Mouse (Mus musculus): ENCODE results near the gene Cenpm.

The Cenpm gene

DNA sequence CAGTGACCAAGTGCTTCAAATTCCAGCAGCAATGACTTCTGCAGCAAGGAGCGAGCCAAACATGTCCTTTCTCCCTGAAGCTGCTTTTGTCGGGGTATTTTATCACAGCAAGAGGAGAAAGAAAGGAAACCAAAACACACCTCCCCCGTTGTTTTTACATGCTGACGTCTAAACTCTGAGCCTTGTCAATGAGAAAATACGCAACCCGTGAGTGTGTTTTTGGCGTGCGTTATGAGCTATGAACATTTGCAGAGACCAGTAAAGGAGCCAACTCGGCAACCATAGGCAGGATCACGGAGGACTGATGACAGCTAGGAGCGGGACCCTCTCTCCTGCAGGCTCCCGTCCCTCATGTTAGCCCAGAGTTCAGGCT is 820 bp downstream of the Cenpm start:
- no peak for DNase-seq (ENCODE audit: low spot score)

DNA sequence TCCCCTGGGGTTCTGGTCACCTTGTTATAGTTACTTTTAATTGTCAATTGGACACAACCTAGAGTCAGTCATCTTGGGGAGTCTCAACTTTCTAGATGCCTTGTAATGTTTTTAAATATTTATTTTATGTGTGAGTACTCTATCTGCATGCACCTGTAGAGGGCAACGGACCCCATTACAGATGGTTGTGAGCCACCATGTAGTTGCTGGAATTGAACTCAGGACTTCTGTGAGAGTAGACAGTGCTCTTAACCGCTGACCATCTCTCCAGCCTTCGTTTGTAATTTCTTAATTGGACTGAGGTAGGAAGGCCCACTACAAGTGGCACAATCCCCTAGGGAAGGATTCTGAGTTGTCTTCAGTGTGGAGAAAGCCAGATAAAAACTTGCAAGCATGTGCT is 1.2 kb downstream of the Cenpm start:
- no peak for DNase-seq (ENCODE audit: low spot score)

DNA sequence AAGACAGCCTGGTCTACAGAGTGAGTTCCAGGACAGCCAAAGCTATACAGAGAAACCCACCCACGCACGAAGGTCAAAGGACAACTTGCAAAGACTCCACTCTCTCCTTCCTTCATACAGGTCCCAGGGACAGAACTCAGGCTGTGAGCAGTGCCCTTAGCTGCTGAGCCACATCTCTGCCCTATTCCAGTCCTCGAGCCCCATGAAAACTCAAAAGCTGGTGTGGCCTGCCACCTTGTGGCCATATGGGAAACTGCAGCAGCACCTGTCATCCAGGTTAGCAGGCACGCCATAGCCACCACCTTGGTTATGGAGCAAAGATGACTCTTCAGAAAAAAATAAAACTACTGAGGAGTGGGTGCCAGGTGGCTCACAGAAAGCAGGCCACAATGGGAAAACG is 8.0 kb downstream of the Cenpm start:
- peak; percentile 81 for DNase-seq (ENCODE audit: low spot score)

DNA sequence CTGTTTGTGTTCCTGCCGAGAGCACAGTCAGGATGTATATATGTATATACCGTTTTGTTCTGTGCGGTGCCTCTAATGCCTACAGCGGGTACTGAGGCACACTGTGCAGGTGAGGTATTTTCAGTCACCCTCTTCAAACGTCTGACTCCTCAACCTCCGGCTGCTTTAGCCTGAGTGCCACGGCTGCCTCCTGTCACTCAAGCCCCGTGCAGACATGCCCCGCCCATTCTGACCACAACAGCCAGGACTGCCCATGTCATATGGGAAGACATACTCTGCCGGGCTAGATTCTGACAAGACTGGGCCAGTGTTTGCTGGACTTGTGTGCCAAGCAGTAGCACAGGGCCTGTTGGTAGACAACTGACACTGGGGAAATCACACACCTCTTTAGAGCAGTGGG is 8.9 kb downstream of the Cenpm start:
- no peak for DNase-seq (ENCODE audit: low spot score)

DNA sequence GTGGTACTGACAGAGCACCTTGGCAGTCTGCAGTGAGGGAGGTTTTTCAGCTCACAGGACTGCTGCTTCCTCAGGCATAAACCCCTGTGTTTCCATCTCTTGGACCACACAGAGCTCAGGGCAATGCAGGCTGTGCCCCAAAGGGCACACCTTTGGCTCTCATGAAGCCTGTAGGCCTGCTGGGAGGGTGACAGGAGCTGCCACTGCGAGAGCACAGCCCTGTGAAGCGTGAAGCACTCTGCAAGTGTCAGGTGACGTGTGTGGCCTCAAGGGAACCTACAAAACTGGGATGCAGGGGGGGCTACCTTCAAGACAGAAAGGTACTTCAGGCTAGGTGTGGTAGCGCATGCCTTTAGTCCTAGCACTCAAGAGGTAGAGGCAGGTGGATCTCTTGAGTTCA is 11.9 kb downstream of the Cenpm start:
- no peak for DNase-seq (ENCODE audit: low spot score)

DNA sequence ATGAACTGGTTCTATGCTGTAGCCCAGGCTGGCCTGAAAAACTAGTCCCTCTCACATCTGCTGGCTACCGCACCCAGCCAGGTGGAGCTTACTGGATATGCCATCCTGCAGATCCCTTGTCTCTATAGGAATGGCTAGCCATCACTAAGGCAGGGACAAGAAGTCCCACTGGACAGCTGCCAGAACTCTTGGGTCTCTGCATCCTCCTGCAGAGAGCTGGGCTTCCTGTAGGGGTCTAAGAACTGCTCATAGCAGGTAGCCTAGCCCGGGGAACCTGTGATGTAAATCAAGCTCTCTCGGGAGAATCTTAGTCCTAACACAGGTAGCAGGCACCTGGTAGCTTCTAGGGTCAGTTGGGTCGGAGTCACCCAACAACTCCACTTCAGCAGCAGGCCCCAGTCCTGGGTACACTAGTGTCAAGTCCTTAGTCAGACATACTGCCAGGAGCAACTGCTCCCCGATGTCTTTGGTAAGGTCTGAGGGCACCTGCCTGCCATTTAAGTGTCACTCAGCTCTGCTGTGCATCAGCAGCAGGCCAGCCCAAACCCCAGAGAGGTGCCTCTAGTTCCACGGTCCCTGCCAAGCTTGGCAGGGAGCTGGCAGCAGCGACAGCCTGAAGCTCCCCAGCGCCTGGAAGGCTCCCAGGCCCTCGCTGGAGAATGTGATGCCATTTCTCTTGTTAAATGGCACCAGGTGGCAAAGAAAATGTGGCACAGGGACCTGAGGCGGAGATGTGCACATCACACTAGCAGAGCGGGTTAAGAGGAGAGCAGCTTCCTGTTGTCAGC is 12.8 kb downstream of the Cenpm start:
- no peak for DNase-seq (ENCODE audit: low spot score)

DNA sequence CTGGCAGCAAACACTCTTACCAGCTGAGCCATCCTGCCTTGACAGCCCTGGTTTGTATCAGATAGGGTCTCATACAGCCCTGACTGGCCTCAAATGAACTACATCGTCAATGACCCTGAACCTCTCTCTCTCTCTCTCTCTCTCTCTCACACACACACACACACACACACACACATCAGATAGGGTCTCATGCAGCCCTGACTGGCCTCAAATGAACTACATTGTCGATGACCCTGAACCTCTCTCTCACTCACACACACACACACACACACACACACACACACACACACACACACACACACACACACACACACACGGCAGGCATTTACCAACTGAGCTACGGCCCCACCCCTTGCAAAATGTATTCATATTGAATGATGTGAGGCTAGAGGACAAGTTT is 13.4 kb downstream of the Cenpm start:
- no peak for DNase-seq (ENCODE audit: low spot score)

DNA sequence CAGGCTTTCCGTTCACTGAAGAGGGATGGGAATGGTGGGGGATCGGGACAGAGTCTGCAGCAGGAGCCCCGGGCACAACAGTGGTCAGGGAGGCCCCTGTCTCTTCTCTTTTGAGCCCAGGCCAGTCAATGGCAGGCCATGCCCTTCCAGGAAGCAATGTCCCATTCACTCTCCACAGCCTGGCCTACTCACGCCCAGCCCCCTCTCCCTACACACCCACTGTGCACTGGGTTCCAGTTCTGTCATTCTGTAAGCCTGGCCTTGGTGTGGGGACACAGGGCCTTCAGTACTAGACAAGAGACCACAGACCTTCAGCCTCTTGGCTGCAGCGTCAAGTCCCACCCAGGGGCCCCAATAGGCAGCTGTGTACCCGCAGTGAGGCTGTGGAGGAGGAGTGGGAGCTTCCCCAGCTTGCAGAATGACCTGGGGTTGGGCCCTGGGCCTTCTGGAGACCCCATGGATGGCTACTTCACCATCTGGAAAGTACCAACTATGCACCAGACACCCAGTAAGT is 14.4 kb downstream of the Cenpm start:
- no peak for DNase-seq (ENCODE audit: low spot score)

DNA sequence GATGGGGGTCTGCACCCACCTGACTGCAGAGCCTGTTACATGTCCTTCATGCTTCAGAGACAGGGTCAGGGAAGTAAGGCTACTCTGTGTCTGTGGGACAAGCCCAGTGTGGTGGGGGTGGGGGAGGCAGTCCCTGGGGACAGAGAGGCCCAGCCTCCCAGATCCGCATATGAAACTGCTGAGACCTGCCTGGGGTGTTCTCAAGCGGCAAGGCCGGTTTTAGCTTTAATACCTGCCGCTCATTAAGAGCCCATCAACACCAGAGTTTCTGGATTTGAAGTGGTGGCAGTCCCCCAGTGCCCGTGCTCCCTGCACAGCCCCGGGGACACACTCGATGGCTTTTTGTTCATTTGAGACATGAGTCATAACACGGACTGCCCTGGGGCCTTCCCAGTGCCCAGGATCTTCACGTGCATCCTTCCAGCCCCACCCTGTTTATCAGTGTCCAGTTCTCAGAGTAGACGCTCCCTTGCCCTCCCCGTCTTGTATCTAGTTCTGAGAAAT is 15.0 kb downstream of the Cenpm start:
- DNase-seq (ENCODE audit: low spot score) = no peak

DNA sequence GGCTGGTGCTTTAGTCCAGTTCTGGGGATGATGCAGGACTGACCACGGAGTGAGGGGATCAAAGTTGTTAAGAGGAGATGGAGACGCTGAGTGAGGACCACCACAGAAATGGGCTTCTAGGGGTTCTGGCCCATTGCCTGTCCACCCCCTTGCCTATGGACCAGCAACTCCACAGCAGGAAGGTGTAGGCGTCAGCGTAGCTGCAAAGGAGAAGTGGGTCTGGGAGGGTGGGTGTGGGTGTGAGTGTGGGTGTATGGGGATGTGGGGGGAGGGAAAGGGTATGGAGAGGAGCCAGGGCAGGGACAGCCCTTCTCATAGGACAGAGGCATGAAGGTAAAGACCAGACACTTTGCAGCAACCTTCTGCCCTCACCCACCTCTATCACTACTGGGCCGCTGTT is 18.8 kb downstream of the Cenpm start:
- DNase-seq (ENCODE audit: low spot score) = no peak

DNA sequence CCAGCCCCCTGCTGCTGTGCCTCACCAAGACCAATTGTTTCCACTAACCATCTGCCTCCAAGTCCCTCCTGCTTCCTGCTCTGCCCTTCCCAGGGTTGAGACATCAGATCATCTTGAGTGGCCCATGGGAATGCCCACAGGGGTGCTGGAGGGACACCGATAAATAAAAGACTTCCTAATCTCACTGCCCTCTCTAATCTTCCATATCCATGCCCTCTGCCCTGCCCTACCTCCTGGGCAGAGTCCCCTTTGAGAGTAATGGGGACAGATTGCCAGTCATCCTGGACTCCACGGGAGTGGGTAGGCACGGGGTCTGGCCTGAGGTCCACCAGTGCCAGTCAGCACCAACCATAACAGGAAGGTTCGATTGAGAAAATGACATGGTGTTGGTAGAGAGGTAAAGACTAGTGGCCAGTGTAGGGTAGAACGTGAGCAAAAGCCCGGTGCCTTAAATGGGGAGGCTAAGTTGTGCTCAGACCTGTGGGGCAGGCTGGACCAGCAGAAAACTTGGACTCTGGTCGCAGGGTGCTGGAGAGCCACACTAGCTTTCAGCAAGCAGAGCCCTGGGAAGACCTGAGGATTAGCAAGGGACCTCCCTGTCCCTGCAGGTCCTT is 19.8 kb downstream of the Cenpm start:
- DNase-seq (ENCODE audit: low spot score) = no peak

DNA sequence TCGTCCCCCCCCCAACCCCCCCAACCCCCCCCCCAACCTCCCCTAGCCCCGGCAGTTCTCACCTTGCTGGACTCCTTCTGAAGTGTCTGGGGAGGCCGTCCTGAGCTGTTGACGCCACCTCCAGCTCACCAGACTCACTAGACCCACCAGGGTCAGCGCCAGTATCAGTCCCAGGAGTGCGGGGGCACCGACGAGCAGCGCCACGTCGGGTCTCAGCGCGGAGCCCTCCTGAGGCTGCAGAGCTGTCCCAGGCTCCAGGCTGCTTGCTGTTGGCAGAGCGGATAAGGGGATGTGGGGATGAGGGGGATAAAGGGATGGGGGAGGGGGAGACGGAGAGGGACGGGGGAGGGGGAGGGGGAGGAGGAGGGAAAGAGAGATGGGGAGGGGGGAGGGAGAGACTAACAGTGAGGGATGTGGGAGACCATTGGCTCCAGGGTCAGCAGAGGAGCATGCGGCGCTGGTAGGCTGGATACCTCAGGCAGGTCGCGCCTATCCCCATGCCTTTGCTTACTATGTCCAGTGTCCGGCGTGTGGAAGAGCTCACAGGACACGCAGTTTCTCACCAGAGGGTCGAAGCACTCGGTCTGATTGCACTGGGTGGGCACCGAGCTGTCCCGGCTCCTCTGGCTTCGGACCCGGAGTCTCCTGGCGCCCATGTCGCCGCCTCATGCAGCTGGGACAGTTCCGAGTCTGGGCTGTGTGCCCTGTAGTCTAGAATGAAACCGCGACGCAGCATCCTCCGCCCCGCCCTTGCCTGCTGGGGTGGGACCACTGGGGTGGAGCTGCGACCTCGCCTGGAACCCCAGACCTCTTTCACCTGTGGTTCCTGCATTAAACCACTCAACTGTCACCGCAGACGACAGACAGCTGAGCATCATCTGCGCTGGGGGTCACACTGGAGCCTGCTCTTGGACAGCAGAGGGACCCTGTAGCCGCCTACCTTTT is 20.6 kb downstream of the Cenpm start, which contains the start of gene Tnfrsf13c:
TSS of gene Tnfrsf13c (minus strand) at position 713 of the 945 bp plus-strand sequence.
- DNase-seq (ENCODE audit: low spot score) = no peak

DNA sequence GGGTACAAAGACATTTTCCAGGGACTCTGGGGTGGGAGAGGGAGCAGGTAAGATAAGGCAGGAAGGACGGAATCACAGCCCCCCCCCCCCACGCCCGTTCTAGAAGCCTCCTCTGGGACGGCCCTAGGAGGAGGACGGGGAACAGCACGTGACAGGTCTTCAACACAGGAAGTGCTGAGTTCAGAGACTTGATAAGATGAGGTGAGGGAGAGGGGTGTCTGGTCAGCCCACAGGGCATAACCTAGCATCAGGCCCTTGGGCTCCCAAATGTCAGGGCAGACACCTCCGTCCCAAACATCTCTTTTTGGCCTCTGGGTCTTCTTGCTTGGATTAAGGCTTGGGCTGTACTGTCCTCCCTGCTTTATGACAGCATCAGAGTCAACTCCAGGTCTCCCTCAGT is 21.3 kb downstream of the Cenpm start:
- no peak for DNase-seq (ENCODE audit: low spot score)

DNA sequence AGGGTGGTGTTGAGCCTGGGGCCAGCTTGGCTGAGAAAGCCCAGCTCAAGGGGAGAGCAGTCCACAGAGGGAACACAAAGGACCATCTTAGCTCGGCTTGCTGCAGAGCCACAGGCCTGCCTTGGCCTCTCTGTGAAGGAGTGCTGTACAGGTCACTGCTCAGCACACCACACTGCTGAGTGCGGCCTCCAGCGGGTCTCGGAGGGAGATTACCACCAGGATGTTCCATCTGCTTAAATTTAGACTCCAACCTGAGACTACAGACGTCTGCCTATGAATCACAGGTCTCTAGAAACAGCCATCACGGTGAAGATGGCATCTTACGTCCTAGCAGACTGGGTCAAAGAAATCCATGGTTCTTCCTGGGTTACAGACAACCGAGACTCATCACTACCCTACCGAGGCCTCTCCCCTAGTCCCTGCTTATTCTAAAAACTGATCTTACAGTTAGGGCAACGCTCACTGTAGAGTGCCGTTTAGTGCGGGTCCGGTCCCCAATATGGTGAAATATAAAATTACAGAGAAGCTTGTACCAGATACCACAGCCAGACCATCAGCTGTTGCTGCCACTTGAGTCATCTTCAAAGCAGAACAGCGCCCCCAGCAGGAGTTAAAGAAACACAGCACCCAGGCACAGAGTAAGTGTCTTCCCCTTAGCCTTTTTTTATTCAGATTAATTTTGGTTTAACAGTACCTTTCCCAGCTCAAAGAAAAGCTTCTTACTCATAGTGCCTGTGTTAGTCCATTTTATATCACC is 23.3 kb downstream of the Cenpm start:
- no peak for DNase-seq (ENCODE audit: low spot score)

DNA sequence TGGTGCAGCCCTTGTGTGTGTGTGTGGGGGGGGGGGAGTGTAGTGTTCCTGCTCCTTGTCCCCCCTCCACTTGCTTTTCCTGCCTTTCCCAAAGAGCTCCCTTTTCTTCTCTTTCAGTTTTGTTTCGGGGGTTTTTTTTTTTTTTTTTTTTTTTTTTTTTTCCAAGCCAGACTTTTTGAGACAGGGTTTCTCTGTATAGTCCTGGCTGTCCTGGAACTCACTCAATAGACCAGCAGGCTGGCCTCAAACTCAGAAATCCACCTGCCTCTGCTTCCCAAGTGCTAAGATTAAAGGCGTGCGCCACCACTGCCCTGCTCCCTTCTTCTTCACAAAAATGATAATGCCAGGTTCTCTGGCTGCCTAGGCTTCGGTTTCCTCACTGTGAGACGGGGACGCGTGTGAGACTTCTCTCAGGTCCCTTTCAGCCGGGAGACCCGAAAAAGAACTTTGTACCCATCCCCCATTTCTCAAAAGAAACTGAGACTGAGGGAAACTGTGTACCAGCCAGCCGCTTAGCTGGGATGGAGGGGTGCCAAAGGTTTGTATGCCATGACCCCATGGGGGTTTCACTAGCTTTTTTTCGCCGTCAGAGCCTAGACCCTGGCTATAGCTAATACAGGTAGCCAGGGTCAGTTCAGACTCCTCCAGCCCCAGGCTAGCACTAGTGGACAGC is 24.4 kb downstream of the Cenpm start:
- no peak for DNase-seq (ENCODE audit: low spot score)

DNA sequence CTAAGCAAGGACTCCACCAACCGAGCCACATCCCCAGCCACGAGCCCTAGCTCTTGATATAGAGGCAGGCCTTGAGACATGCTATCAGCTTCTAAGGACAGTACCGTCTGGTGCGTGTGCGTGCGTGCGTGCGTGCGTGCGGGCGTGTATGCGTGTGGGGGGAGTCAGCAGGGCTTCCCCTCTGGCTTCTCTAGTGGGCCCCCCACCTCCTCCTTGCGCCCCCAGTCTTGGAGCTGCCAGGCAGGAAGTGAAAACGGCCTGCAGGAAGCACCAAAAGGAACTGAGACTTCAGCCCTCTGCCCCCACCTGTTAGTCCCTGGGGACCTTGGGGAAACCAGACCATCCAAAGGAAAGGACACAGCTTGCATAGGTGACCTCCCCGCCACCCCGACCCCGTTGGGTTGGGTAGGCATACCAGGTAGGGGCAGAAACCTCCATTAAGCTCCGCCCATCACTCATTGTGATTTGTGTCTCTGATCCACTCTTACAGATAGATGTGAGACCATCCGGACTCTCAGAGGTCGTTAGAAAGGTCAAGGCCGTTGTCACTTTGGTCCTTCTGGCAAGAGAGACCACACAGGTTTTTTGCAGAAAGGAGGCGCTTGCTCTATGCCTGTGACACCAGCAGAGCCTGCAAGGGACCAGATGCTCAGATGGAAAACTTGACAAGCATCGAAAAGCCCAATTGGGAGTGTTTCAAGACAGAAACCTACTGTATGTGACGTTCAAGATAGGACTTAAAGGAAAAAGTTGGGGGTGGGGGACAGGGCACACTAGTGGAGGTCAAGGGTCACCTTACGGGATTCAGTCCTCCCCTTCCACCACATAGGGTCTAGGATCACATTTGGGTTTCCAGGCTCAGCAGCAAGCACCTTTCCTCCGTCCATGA is 25.5 kb downstream of the Cenpm start:
- DNase-seq (ENCODE audit: low spot score) = no peak

DNA sequence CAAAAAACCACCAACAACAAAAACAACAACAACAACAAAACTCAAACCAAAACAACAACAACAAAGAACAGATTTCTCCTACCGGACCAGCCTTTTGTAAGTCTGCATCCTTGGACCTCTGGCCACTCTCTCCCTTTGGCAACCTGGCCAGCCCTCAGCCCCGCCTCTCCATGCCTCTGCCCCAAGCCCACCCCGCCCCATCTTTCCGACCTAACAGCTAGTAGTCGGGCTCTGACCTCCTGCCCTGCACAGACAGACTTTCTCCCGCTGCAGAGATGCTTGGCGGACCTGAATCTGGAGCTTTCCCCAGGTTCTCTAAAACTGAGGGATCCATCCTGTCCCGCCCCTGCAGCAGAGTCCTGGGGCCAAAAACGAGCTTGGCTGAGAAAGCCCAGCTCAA is 26.6 kb downstream of the Cenpm start:
- DNase-seq (ENCODE audit: low spot score) = no peak

DNA sequence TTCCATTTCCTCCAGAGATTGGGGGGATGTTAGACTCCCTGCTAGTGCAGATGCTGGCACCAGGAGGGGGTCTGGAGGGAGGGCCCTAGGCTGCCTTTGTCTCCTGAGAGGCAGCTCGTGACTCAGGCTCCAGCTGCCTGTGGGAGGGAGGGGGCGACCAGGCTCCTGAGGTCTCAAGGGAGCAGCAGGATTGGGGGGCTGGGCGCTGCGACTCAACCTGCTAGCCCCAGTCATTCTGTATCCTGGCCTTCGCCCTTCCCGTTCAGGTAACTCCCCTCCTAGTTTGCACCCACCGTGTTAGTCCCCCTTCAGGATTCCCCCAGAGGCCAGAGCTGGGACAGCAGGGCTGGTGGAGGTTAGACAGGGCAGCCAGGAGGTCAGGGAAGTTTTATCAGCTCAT is 27.5 kb downstream of the Cenpm start:
- DNase-seq (ENCODE audit: low spot score) = no peak

DNA sequence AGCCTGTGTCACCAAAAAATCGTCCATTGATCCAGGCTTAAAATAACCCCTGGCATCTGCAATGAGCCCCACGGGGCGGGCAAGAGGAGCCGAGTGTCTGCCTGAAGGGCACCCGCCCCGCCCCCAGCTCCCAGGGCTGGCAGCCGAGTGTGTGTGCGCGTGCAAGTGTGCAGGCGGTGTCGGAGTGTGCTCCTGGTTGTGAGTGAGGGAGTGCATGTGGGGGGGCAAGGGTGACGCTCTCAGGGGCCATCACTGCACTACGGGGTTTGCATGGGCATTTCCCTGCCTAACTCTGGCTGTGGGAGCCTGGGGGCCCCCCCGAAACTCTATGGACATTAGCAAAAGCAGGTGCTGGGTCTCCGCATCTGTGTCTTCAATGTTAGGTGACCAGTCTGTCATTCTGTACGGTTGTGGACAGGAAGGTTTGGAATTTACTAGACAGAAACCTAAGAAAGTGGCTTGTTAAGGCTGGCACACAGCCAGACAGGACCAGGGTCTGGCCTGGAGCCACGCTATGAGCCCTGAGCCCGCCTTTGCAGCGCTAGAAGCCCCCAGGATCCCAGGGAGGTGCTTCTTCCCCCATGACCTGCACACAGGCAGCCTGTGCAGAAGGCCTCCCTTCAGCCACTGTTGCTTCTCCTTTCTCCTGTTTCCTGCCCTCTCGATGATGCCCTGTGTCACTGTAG is 28.3 kb downstream of the Cenpm start:
- no peak for DNase-seq (ENCODE audit: low spot score)
